In genomic region chr19:32304008-32304873, GRCm38 (mm10) we compare ENCODE assay signal across 9 mouse cellular contexts.
DNase-seq lines count a peak whose midpoint lies in the region; ATAC-seq lines count a peak whose summit lies in the region.
"Had no signal": no experiment of that assay in that cellular context is flagged by ENCODE, and none has a peak within 500 bp of the region (broad histone marks: within the 10 kb centered on the region; RNA-seq: fewer than 3 reads in every experiment).

No protein-coding gene starts in this region.

- no peaks in the 10 kb centered on the region for H3K9me3 ChIP-seq in lung, embryonic 16.5 days (ENCODE audit: control insufficient read depth, low read length)
- H3K9me3 ChIP-seq: neural tube, embryonic 12.5 days had no signal

- H3K4me3 ChIP-seq in lung, embryonic 16.5 days (ENCODE audit: low read length): peak overlapping the region; percentile 4; the same call in 1 of the 2 replicates
- H3K4me3 ChIP-seq: neural tube, embryonic 12.5 days had no signal

- DNase-seq in 3134 (ENCODE audit: extremely low read depth, insufficient read length, low spot score) (peak; percentile 72), MN1 (ENCODE audit: low spot score) (peak; percentile 62)
- peak; percentile 50 to 74 for DNase-seq in gastrocnemius, postnatal 4 days (ENCODE audit: low spot score in 2 of 2)
- peak; percentile 73 for DNase-seq in kidney, adult 18-20 months
- peak; percentile 81 for DNase-seq in testis, postnatal 10 days (ENCODE audit: low spot score)
- no peak for DNase-seq in layer of hippocampus, adult 9-10 months (ENCODE audit: low spot score)
- DNase-seq in right cerebral cortex, postnatal 4 days: no peak

- H3K27me3 ChIP-seq in lung, embryonic 16.5 days (ENCODE audit: control insufficient read depth, insufficient read depth, low read depth, low read length): no peaks in the 10 kb centered on the region
- H3K27me3 ChIP-seq: neural tube, embryonic 12.5 days had no signal

- peak overlapping the region; percentile 94 for H3K27ac ChIP-seq in lung, embryonic 16.5 days (ENCODE audit: low read length)
- H3K27ac ChIP-seq: neural tube, embryonic 12.5 days had no signal

- peaks cover 40% of the 10 kb centered on the region for H3K4me1 ChIP-seq in lung, embryonic 16.5 days (replicated peaks; ENCODE audit: control insufficient read depth, insufficient read depth, low read length)

- WGBS in lung, embryonic 16.5 days: 28% methylated on average over 9 of the region's 9 CpGs

- H3K4me2 ChIP-seq in lung, embryonic 16.5 days (ENCODE audit: low read depth, low read length): peak overlapping the region; percentile 47
- H3K4me2 ChIP-seq: neural tube, embryonic 12.5 days had no signal

- peaks cover 2% of the 10 kb centered on the region; the same call in 1 of the 2 replicates for H3K36me3 ChIP-seq in lung, embryonic 16.5 days (ENCODE audit: control insufficient read depth, insufficient read depth, low read length)
- H3K36me3 ChIP-seq: neural tube, embryonic 12.5 days had no signal

- H3K9ac ChIP-seq in lung, embryonic 16.5 days (ENCODE audit: low read length): peak overlapping the region; percentile 24; the same call in 1 of the 2 replicates
- H3K9ac ChIP-seq: neural tube, embryonic 12.5 days had no signal

- ATAC-seq in lung, embryonic 16.5 days (ENCODE audit: low read depth): peak; percentile 82

Comparison
In these comparisons a context has a peak if more than half of its experiments do, and no peak if none do; other contexts are left out.
1. DNase-seq: peak in 3134 (single experiment), MN1 (single experiment), gastrocnemius, postnatal 4 days (2 of 2), kidney, adult 18-20 months (single experiment) and testis, postnatal 10 days (single experiment); none in layer of hippocampus, adult 9-10 months (single experiment) and right cerebral cortex, postnatal 4 days (single experiment).